Comparison of ENCODE assay signal across 17 mouse cellular contexts in genomic region chr4:139140267-139140666, GRCm38 (mm10). TPM values are rescaled to one million over a fixed set of nuclear protein-coding genes. Genes with fewer than 3 reads are reported as not detected.
DNase-seq lines count a peak whose midpoint lies in the region; ATAC-seq and TF ChIP-seq lines count a peak whose summit lies in the region.
"Had no signal": no experiment of that assay in that cellular context is flagged by ENCODE, and none has a peak within 500 bp of the region (broad histone marks: within the 10 kb centered on the region; RNA-seq: fewer than 3 reads in every experiment).

No protein-coding gene starts in this region.

- H3K27ac ChIP-seq in spleen, adult 2 months (ENCODE audit: insufficient read depth, low read length) = no peak overlapping the region
- H3K27ac ChIP-seq: forebrain, embryonic 15.5 days; hindbrain, postnatal 0 days; limb, embryonic 13.5 days; midbrain, embryonic 15.5 days; neural tube, embryonic 13.5 days had no signal

- 84% methylated on average over 2 of the region's 2 CpGs for WGBS in spleen, adult 2 months

- no peak for TF ChIP-seq POLR2A in spleen, adult 2 months (IDR thresholded peaks at IDR 0.05; ENCODE audit: low read depth, low read length)

- no peak overlapping the region for H3K4me3 ChIP-seq in spleen, adult 2 months (ENCODE audit: extremely low read depth, insufficient read depth, insufficient read length)
- H3K4me3 ChIP-seq: forebrain, embryonic 15.5 days; limb, embryonic 13.5 days; midbrain, embryonic 15.5 days; neural tube, embryonic 13.5 days had no signal

- no peaks in the 10 kb centered on the region for H3K36me3 ChIP-seq in spleen, adult 2 months (ENCODE audit: control insufficient read depth, insufficient read depth, low read length)
- H3K36me3 ChIP-seq in splenic B cell, adult 2 months (ENCODE audit: control insufficient read depth, insufficient read depth, low read length, poor library complexity, severe bottlenecking) = no peaks in the 10 kb centered on the region
- H3K36me3 ChIP-seq: forebrain, embryonic 15.5 days; limb, embryonic 13.5 days; midbrain, embryonic 15.5 days; neural tube, embryonic 13.5 days had no signal

- H3K4me1 ChIP-seq in spleen, adult 2 months (ENCODE audit: control insufficient read depth, insufficient read depth, insufficient read length) = no peaks in the 10 kb centered on the region
- H3K4me1 ChIP-seq: forebrain, embryonic 15.5 days; neural tube, embryonic 13.5 days had no signal

- peak; percentile 57 for DNase-seq in CD4-positive, CD25-positive, alpha-beta regulatory T cell, adult 2 months (ENCODE audit: low read depth, low spot score)
- DNase-seq in kidney, postnatal 10 days = peak; percentile 30
- DNase-seq in kidney, postnatal 14 days = no peak
- peak in 1 of 2 experiments; percentile 10 for DNase-seq in spleen, adult 2 months (ENCODE audit: low read depth in 1 of 2, low spot score in 2 of 2)
- DNase-seq in spleen, postnatal 4 days (ENCODE audit: low spot score in 2 of 2) = no peak
- peak; percentile 65 for DNase-seq in splenic B cell, adult 2 months (ENCODE audit: low read depth, low spot score)
- DNase-seq: cerebellum, adult 11-12 months; gastrocnemius, postnatal 36 days; kidney, postnatal 4 days had no signal

- H3K27me3 ChIP-seq in spleen, adult 2 months (ENCODE audit: control insufficient read depth, insufficient read depth, low read length) = no peaks in the 10 kb centered on the region
- no peaks in the 10 kb centered on the region for H3K27me3 ChIP-seq in splenic B cell, adult 2 months (ENCODE audit: control insufficient read depth, insufficient read depth, low read length, poor library complexity, severe bottlenecking)
- H3K27me3 ChIP-seq: forebrain, embryonic 15.5 days; limb, embryonic 13.5 days; midbrain, embryonic 15.5 days; neural tube, embryonic 13.5 days had no signal

- ATAC-seq in CD4-positive, CD25-positive, alpha-beta regulatory T cell, adult 4 months = no peak
- ATAC-seq in granulocyte monocyte progenitor cell, adult 5-6 weeks (replicated peaks; ENCODE audit: poor library complexity, severe bottlenecking) = no peak
- ATAC-seq: forebrain, embryonic 15.5 days; hindbrain, postnatal 0 days; midbrain, embryonic 15.5 days had no signal

- peak; percentile 45; the same call in 1 of the 2 replicates for TF ChIP-seq CTCF in spleen, adult 2 months (IDR thresholded peaks at IDR 0.05; ENCODE audit: extremely low read depth, insufficient read depth, insufficient read length, insufficient replicate concordance)

RNA-seq across cellular contexts. Expression of gene Minos1, which starts 9.4 kb away (rescaled TPM):
- 100 to 1,000 TPM; 277 to 314 TPM for polyA plus RNA-seq in CD4-positive, CD25-positive, alpha-beta regulatory T cell, adult 4 months (2017; shearing (Covaris generic))
- polyA plus RNA-seq in spleen, adult 2 months (2012; rRNA removed) = 17.8 and 18.0 TPM in 2 replicates
- 530 and 613 TPM in 2 replicates for total RNA-seq in granulocyte monocyte progenitor cell, adult 5-6 weeks (2014; fragmentation: Nextera tagmentation)
- total RNA-seq in granulocyte monocyte progenitor cell, adult 5-6 weeks (2017) = 186 and 246 TPM in 2 replicates

RNA-seq across cellular contexts. Expression of gene Nbl1, which starts 47.5 kb away (rescaled TPM):
- under 1 TPM; 0.46 to 0.78 TPM for polyA plus RNA-seq in CD4-positive, CD25-positive, alpha-beta regulatory T cell, adult 4 months (2017; shearing (Covaris generic))
- 10.3 and 13.4 TPM in 2 replicates for polyA plus RNA-seq in spleen, adult 2 months (2012; rRNA removed)
- total RNA-seq in granulocyte monocyte progenitor cell, adult 5-6 weeks (2014; fragmentation: Nextera tagmentation) = not detected in 2 replicates
- total RNA-seq in granulocyte monocyte progenitor cell, adult 5-6 weeks (2017) = not detected in 2 replicates
- total RNA-seq: common myeloid progenitor, adult 5-6 weeks had no signal

RNA-seq across cellular contexts. Expression of gene Capzb, which starts 52.4 kb away (rescaled TPM):
- polyA plus RNA-seq in CD4-positive, CD25-positive, alpha-beta regulatory T cell, adult 4 months (2017; shearing (Covaris generic)) = 100 to 1,000 TPM; 479 to 616 TPM
- 130 and 160 TPM in 2 replicates for polyA plus RNA-seq in spleen, adult 2 months (2012; rRNA removed)
- total RNA-seq in granulocyte monocyte progenitor cell, adult 5-6 weeks (2014; fragmentation: Nextera tagmentation) = 374 and 389 TPM in 2 replicates
- total RNA-seq in granulocyte monocyte progenitor cell, adult 5-6 weeks (2017) = 129 and 155 TPM in 2 replicates

Comparison
In these comparisons a context has a peak if more than half of its experiments do, and no peak if none do; other contexts are left out.
1. DNase-seq: peak in CD4-positive, CD25-positive, alpha-beta regulatory T cell, adult 2 months (single experiment), kidney, postnatal 10 days (single experiment) and splenic B cell, adult 2 months (single experiment); none in kidney, postnatal 14 days (single experiment) and spleen, postnatal 4 days (0 of 2).
2. RNA of gene Minos1, which starts 9.4 kb away (polyA plus RNA-seq): 277 to 314 TPM in CD4-positive, CD25-positive, alpha-beta regulatory T cell, adult 4 months; 17.8 to 18.0 TPM in spleen, adult 2 months; every median in the first group is over 10 times any median in the second.